Mouse (Mus musculus) bone marrow macrophage, adult 2 months (primary cell): ENCODE results near the gene Lrrc51.

Experiments
- CTCF ChIP-seq: IDR thresholded peaks from 2 replicates; pipeline ENCODE4 v1.5.1; 2012; ENCODE audit warnings: low read depth, mild to moderate bottlenecking, low read length, moderate library complexity
- POLR2A ChIP-seq: IDR thresholded peaks from 2 replicates; pipeline ENCODE4 v1.6.1; 2012; ENCODE audit warnings: mild to moderate bottlenecking, low read depth, low read length, borderline replicate concordance

GRCm38 (mm10) chr7:101928093-101928492, 5.6 kb downstream of the Lrrc51 start:
- TF ChIP-seq CTCF: no peak
- no peak for TF ChIP-seq POLR2A
